Mouse (Mus musculus): ENCODE results near the gene Abcb1a.

The Abcb1a gene

DNA sequence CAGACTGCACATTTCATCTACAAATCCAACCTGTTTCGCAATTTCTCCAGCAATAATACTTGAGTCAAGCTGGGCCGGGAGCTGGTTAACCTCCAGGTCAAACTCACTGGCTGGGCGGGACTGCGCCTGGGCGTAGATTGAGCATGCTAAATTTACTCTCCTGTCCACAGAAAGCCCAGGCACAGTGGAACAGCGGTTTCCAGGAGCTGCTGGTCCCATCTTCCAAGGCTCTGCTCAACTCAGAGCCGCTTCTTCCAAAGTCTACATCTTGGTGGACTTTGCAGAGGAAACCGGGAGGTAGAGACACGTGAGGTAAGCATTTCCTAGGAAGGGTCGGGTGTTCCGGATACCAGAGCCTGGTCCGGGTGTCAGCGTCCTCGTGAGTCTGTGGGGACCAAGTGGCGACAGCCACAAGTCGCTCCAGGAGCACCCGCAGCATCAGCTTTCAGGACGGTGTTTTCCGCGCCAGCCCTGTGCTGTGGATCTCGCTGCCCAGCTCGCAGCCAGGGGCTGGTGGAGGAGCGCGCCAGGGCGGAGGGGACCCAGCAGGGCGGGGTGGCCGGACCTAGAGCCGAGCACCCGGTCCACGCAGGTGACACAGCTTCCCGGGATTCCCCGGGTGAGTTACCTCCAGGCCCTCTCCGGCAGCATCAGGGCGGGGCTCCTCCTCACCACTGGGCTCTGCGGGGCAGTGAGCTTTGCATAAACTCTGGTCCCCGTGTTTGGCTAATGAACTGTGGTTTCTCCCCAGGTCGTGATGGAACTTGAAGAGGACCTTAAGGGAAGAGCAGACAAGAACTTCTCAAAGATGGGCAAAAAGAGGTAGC, at the start of gene Abcb1a:
TSS of gene Abcb1a (plus strand) at position 167 of the 827 bp plus-strand sequence.
- DNase-seq (ENCODE audit: low read depth), result peak; percentile 63

DNA sequence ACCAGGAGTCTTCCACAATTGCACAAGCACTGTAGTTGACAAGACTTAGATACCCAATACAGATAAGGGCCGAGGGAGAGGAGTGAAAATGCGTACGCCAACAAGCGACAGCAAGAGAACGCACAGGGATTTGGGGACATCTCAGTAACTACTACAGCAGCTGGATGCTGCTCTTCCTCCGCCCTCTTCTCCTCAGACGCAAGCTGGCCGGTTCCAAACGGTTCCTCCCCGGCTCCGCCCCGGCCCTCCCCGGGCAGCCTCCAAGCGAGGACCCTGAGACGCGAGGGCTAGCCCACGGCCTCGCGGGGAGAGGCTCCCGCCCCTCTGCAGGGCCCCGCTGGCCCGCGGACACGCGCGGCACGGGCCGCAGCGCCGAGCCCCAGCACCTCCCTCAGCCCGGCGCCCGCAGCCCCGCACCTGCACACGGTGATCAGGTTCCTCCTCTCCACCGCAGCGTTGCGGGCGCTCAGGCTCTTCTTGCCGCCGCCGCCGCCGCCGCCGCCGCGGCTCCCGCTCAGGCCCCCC, 37.7 kb upstream of the Abcb1a start:
- peak; percentile 74 for DNase-seq (ENCODE audit: low read depth)

DNA sequence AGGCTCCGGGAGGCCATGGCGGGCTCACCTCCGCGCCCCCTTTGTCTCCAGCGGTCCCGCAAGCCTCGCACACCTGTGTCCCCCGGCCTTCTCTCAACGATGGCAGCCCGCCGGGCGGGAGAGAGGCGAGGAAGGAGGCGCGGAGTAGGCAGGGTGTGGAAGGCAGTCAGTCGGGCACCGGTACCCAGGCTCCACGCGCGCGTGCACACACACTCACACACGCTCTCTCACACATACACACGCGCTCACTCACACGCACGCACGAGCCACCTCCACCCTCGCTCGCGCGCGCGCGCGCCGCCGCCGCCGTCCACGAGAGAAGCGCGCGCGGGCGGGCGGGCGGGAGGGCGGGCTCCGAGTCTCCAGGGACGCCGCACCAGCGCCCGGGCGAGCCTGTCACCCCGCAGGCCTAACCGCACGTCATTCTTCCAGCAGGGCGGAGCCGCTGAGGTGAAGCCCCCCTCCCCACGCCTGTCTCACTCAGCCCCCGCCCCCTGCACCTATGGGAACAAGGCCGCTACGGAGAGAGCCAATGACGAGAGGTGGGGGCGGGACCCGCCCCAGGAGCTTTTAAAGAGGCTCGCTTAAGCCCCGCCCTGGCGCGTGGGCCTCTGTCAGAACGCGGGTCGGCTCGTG, 37.2 kb upstream of the Abcb1a start, which contains the start of gene Rundc3b:
TSS of gene Rundc3b (minus strand) at position 357 of the 636 bp plus-strand sequence.
- DNase-seq (ENCODE audit: low read depth), result peak; percentile 97

DNA sequence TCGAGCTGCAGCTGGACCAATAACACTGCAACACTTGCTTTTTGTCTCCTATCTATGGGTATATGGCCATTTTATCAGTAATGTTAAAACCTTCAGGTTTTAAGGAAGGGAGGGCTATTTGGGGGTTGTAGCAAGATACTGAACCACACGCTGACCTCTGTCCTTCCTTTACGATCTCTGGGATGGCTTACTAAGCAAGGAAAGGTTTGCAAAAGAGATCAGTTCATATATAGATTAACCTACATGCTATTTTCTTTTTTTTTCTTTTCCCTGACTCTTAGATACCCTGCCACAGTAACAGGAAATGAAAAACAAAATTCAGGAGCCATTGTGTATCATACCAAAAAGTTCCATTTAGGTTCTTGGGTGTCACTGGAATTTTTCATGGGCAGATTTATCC, 27.0 kb upstream of the Abcb1a start:
- DNase-seq (ENCODE audit: low read depth), result no peak

DNA sequence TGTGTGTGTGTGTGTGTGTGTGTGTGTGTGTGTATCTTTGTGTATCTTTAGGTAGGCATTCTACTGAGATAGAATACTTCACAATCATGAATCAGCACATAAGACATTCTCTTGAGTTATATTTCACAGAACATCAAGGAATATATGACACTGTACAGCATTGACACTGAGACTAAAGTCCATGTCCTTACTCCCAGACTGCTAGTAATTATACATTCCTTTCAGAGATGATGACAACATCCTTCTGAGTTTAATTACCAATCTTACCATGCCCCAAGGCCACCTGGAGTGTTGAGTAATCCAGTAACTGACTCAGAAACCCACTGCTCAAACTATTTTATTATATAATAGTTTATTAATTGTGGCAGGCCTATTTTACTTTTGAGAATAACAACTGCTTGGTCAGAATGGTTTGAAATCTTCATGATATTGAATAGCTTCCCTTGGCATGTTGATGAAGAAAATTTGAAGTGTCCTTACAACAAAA, 25.3 kb upstream of the Abcb1a start:
- DNase-seq (ENCODE audit: low read depth), result no peak

DNA sequence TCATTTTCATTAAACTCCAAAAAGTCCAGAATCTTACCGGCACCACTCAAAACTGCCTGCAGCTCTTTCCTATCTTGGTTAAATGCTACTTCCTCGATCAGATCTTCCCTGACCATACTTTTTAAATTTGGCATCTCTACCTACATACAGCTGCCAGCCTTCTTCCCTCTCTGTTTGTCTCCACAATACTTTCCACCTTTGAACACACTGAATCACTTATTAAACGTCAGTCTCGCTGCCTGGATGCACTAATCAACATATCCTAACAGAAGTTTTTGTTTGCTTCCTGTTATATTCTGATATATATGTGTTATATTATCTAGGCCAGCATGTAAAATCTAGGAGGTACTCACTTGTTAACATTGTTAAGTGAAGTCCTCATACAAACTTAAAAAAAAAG, 11.6 kb upstream of the Abcb1a start:
- no peak for DNase-seq (ENCODE audit: low read depth)

DNA sequence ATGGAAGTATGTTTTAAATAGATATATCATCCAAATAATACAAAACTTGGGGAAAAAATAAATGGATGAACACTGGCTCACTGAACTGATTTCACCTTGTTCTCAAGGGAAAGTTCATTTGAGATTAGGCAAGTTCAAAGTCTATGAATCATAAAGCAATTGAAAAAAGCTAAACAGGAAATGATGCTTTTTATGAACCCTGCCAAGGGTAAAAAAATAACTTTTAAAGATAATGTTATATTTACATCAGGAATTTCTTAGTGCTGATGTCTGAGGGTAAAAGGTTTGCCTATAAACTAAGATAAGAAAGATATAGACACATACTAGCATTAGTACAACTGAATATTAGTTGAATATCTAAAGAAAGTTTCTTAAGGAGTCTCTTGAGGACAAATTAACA, 11.1 kb upstream of the Abcb1a start:
- DNase-seq (ENCODE audit: low read depth), result peak; percentile 47

DNA sequence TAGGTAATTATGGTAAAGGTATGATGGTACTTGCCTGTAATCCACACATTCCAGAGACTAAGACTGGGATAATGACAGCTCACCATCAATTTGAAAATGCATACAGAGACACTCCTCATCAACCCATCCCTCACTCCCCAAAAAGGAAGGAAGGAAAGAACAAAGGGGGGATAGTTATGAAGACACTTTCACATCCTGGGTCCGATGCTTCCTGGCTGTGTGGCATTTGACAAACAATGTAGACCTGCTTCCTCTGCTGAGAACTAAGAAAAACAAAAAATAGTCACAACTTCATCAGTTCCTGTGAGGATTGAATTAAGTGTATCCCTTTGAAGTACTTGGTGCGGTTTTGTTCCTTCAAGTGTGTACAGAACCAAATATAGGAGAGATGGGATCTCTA, 7.8 kb upstream of the Abcb1a start:
- peak; percentile 39 for DNase-seq (ENCODE audit: low read depth)

DNA sequence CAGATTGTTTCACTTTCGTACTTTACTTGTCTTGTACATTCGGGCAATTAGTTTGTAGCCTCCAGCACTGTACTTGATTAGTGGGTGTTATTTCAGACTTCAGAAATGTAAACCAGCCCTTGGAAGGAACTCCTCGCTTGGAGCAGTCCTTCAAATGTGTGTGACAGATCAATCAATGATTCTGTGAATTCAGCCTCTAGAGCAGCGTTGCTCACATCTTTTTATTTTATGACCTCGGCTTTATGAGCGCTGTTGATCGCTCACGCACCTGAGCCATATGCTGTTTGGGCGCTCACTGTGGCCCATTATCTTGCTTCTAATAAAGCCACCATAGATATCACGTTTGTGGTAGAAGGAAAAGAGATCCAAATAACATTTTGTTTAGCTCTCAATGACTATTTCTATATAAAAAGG, 868 bp downstream of the Abcb1a start:
- DNase-seq (ENCODE audit: low read depth), result no peak

DNA sequence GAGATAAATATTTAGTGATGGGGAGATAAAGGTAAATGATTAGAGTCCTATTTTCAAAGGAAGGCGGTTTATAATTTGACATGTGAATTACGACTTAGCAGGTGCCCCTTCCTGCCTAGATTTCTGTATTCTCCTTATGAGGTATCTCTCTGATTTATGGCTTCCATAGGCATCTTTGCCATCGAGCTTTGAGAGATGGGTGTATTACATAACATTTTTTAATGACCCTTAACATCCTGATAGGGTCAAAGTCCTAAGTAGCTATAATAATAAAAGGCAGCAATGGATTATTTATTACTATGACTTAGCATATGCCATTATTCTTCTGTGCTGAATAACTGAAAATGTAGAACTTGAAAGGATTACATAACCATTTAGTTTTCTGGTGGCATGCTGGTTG, 4.8 kb downstream of the Abcb1a start:
- DNase-seq (ENCODE audit: low read depth), result no peak

DNA sequence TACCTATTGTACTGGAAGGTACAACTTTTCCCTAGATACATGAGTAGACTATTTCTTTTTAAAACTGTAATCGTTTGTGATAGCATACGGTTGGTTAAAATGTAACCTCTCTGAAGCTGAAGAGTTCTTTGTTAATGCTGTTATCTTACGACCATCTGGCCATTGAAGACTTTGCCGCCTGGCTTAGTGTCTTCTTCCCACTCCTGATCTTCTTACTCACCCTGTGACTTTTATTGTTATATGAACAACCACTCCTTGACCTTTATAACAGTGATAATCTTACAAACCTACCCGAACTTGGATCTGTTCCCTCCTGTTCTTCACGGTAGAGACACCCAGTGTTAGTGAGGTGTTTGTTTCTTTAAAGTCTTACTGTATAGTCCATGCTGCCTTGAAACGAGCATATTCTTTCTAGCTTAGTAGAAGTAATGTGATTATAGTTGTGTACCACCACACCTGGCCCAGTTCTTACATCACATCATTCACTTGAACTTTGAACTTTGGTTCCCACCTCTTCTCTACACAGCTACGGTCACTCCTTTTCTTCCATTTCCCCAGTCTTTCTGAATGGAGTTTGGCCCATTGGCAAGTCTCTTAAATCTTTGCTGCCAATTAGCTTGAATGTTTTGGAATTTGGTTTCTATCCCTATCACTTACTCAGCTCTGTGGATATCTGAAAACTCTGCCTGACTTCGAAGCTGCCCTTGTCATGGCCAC, 8.0 kb downstream of the Abcb1a start:
- DNase-seq (ENCODE audit: low read depth), result no peak

DNA sequence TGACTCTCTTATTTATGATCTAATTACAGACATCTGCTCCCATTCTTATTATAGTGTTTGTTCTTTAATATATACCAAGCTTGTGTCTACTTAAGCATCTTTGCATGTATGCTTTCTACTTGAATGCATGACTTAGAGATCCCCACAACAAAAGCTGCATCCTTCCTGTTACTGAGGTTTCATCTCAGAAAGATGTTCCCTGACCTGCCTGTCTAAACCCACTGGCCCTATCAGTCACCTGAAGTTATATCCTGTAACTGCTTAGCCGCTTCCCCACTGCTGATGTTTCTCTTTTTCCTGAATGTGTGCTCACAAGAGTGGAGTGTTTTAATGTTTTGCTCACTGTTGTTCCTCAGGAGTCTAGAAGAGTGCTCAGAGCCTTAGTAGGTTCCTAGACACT, 9.7 kb downstream of the Abcb1a start:
- DNase-seq (ENCODE audit: low read depth), result peak; percentile 71

DNA sequence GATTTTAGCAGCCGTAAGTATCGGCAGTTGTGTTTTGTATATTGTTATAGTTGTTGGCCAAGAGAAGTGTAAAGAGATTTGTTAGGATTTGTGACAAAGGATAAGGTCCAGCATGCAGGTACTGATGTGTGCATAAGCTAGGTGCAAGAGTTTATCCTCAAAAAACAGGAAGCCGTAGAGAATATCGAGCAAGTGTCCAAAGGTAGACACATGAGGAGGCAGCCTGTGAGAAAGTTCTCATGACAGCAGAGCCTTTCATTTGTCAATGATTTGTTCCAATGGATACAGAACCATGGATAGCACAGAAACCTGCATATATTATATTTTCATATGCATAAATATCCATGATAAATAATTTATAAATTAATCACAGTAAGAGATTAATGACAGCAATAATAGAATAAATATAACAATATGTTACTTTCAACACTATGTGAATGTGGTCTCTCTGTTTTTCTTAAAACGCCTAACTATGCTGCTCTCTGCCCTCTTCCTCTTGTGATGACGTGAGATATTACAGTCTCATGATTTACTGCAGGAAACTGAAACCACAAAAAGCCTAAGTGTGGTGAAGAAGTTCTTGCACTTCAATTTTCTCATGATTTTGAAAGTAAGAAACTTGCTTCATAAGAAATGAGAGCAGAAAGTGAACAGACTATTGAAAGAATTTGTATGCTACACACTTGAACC, 15.5 kb downstream of the Abcb1a start:
- DNase-seq (ENCODE audit: low read depth), result peak; percentile 88

DNA sequence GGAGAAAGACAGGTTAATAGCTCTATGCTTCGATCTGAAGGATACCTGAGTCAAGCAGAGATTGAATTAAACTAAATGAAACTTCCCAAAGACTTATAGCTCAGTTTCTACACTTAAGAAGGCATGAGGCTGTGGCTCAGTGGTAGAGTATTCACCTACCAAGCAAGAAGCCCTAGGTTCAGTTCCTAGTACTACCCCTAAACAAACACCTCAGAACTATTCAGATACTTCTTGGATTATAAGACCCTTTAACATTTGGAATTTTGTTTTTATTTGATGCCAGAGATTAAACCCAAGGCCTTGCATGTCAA, 16.0 kb downstream of the Abcb1a start:
- no peak for DNase-seq (ENCODE audit: low read depth)

DNA sequence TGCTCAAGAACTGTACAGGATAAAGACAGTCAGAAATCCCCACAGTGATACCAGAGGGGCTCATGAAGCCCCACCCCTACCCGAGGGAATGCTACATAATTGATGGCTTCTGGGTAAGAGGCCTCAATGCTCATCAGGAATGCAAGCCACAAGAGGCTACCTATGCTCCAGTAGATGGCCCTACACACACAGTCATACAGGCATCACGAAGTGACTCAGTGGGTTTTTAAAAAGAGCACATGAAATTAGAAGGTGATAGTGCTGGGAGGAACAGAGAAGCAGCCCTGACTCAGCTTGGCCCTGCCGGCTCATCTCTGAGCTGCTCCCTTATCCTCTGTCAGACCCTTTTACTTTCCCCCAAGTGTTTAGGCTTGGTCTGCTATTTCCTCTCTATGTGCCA, 21.3 kb downstream of the Abcb1a start:
- no peak for DNase-seq (ENCODE audit: low read depth)

DNA sequence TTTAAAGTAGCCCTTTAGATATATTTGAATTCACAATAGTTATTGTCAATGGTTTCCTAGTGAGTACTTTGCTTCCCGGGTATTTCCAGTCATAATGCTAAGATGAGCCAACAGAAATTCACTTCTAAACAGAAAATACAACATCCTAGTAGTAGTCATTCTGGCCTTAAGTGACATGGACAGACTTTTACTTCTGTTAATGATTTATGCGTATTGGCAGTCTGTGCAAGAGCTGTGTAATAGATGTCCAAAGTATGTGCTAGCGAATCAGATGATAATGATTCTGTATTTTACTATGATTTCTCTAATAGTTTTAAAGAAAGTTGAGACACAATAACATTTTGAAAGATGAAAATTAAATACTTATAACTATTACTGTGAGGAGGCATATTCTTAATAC, 23.8 kb downstream of the Abcb1a start:
- DNase-seq (ENCODE audit: low read depth), result no peak

DNA sequence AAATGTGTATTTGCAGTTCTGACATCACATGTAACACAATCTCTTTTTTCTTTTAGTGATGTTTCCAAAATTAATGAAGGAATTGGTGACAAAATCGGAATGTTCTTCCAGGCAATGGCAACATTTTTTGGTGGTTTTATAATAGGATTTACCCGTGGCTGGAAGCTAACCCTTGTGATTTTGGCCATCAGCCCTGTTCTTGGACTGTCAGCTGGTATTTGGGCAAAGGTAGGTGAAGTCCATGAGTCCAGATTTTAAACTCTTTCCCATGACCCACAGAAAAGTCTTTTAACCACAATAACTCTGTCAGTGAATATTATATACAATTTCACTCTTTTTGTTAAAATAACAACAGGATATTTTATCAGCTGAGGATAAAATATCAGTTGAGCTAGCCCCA, 26.2 kb downstream of the Abcb1a start:
- DNase-seq (ENCODE audit: low read depth), result no peak

DNA sequence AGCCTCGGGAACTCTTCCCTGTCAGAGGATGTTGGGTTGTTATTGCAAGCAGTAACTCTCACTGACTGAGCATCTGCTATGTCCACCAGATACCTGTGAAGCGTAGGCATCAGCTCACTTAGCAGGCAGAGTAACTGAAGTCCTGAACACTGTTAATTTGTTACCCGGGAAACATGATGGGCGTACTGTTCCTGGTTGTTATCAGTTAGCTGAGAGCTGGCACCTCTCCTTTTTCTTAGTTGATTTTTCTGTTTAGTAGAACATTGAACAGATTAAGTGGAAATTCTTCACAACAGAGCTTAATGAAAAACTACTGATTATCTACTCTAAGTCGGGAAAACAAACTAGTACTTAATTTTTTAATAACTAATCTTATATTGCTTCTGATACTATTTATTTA, 27.7 kb downstream of the Abcb1a start:
- DNase-seq (ENCODE audit: low read depth), result no peak

DNA sequence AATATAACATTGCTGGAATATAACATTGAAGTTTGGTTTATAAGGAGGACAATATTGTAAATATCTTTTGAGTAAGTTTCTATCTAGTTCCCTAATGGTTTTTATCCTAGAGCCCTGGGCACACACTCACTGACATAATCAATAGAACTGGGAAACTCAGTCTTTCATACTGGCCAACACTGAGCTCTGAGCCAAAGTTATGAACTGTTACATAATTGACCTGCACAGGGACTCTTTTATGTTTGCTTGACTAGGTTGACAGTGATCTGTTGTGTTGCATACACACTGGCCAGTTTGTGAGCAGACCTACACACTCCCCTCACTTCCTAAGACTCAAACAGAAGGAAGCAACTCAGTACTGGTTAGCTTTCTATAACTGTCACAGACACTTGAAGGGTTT, 56.2 kb downstream of the Abcb1a start:
- no peak for DNase-seq (ENCODE audit: low read depth)

DNA sequence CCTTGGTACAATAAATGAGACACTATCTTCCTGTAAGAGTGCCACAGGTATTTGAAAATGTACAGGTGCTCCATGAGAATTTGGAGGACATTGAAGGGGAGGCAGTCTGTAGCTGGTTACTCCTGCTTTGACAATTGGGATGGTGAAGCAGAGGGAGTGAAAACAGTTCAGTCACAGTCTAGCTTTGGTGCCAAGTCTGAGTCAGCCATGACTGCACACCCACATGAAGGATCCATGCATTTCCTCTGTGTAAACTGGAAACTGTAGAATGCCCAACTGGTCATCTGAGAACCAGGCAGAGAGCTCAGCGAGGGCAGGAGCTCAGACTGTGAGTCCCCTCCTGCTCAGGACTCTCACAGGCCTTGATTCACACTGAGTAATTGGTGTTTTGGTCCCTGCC, 59.7 kb downstream of the Abcb1a start:
- DNase-seq (ENCODE audit: low read depth), result no peak

DNA sequence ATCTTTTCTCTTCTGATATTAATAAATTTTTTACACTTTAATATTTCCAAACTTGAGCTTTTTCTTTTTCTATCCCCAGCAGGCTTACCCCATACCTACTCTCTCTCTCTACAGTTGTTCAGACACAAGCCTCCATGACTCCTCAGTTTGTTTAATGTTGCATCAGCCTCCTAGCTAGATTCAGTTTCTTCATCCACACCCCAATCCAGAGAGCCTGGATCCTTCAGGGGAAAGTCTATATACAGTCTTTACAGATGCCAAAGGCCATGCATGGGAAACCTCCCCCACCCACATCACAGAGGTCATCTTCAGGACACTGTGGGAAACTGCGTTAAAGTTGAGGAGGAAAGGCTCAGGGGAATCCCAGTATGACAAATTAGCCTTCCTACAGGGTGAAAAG, 62.3 kb downstream of the Abcb1a start:
- no peak for DNase-seq (ENCODE audit: low read depth)

DNA sequence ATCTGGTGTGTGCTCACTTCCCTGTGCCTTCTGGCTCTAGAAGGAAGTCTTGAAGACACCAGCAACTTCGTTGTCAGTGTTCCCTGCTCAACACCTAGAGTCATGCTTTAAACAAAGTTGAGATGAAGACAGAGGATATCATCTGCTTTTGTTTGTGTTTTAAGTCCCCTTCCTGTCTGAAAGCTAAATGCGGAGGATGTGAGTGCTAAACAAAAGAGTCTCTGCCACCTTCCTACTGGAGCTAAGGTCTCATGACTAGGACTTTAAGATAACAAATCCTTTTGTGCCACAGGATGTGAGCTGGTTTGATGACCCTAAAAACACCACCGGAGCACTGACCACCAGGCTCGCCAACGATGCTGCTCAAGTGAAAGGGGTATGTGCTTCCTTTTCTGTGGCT, 63.0 kb downstream of the Abcb1a start:
- DNase-seq (ENCODE audit: low read depth), result peak; percentile 59

Data from naive thymus-derived CD4-positive, alpha-beta T cell, adult 2 months (primary cell).